Mouse (Mus musculus): Measurements from ENCODE around the gene Rbm33. TPM values are rescaled to one million over a fixed set of nuclear protein-coding genes. Genes with fewer than 3 reads are reported as not detected.

Gene Rbm33
- polyA plus RNA-seq, 1 experiment from 2014 or later, result 16.0 TPM

GRCm38 (mm10) chr5:28455721-28456120, 138.8 kb downstream of the Rbm33 start:
- peaks cover 32% of the 10 kb centered on the region for H3K4me1 ChIP-seq (replicated peaks)
- no peak for ATAC-seq (ENCODE audit: insufficient number of reproducible peaks, insufficient read depth, low FRiP score, low TSS enrichment, low read depth)
- no peak overlapping the region for H3K27ac ChIP-seq
- 79% methylated on average over 5 of the region's 5 CpGs for WGBS
- no peak overlapping the region for H3K4me2 ChIP-seq
- H3K36me3 ChIP-seq, result no peaks in the 10 kb centered on the region
- H3K4me3 ChIP-seq (replicated peaks), result no peak overlapping the region
- no peaks in the 10 kb centered on the region for H3K9me3 ChIP-seq
- no peak overlapping the region for H3K9ac ChIP-seq (replicated peaks)
- peaks cover 75% of the 10 kb centered on the region for H3K27me3 ChIP-seq

GRCm38 (mm10) chr5:28456366-28456765, 139.4 kb downstream of the Rbm33 start:
- Histone ChIP-seq H3K4me1 (replicated peaks) (peaks cover 36% of the 10 kb centered on the region), H3K4me3 (replicated peaks) (no peak overlapping the region), H3K4me2 (no peak overlapping the region), H3K27ac (no peak overlapping the region), H3K9ac (replicated peaks) (no peak overlapping the region), H3K9me3 (no peaks in the 10 kb centered on the region), H3K27me3 (peaks cover 81% of the 10 kb centered on the region), H3K36me3 (no peaks in the 10 kb centered on the region)
- 59% methylated on average over 1 of the region's 1 CpGs for WGBS
- no peak for ATAC-seq (ENCODE audit: insufficient number of reproducible peaks, insufficient read depth, low FRiP score, low TSS enrichment, low read depth)

GRCm38 (mm10) chr5:28457921-28458641, 141.2 kb downstream of the Rbm33 start:
- no peak for ATAC-seq (ENCODE audit: insufficient number of reproducible peaks, insufficient read depth, low FRiP score, low TSS enrichment, low read depth)
- Histone ChIP-seq H3K27ac (no peak overlapping the region), H3K4me2 (peak overlapping the region; percentile 70), H3K9ac (replicated peaks) (no peak overlapping the region), H3K36me3 (no peaks in the 10 kb centered on the region), H3K27me3 (peaks cover 86% of the 10 kb centered on the region), H3K4me3 (replicated peaks) (peak overlapping the region; percentile 45), H3K4me1 (replicated peaks) (peaks cover 42% of the 10 kb centered on the region), H3K9me3 (no peaks in the 10 kb centered on the region)
- whole genome bisulfite sequencing, result under 1% methylated on average over 92 of the region's 95 CpGs

- ATAC-seq (ENCODE audit: insufficient number of reproducible peaks, insufficient read depth, low FRiP score, low TSS enrichment, low read depth), result no peak
- H3K4me1 ChIP-seq (replicated peaks), result peaks cover 45% of the 10 kb centered on the region
- WGBS, result under 1% methylated on average over 27 of the region's 27 CpGs
- H3K9ac ChIP-seq (replicated peaks), result no peak overlapping the region
- H3K4me3 ChIP-seq (replicated peaks), result peak overlapping the region; percentile 45
- no peaks in the 10 kb centered on the region for H3K9me3 ChIP-seq
- H3K4me2 ChIP-seq, result peak overlapping the region; percentile 70
- peaks cover 90% of the 10 kb centered on the region for H3K27me3 ChIP-seq
- no peaks in the 10 kb centered on the region for H3K36me3 ChIP-seq
- H3K27ac ChIP-seq, result no peak overlapping the region
Observed at GRCm38 (mm10) chr5:28458821-28459240, 141.9 kb downstream of the Rbm33 start.

GRCm38 (mm10) chr5:28459456-28460225, 142.7 kb downstream of the Rbm33 start:
- H3K4me1 ChIP-seq (replicated peaks), result peaks cover 53% of the 10 kb centered on the region
- H3K4me3 ChIP-seq (replicated peaks), result peak overlapping the region; percentile 9
- 1% methylated on average over 41 of the region's 41 CpGs for WGBS
- no peak overlapping the region for H3K27ac ChIP-seq
- no peaks in the 10 kb centered on the region for H3K9me3 ChIP-seq
- ATAC-seq (ENCODE audit: insufficient number of reproducible peaks, insufficient read depth, low FRiP score, low TSS enrichment, low read depth), result no peak
- no peaks in the 10 kb centered on the region for H3K36me3 ChIP-seq
- peaks cover 92% of the 10 kb centered on the region for H3K27me3 ChIP-seq
- H3K4me2 ChIP-seq, result peak overlapping the region; percentile 70; the same call in 1 of the 2 replicates
- no peak overlapping the region for H3K9ac ChIP-seq (replicated peaks)

- H3K4me1 ChIP-seq (replicated peaks), result peaks cover 63% of the 10 kb centered on the region
- no peaks in the 10 kb centered on the region for H3K9me3 ChIP-seq
- H3K9ac ChIP-seq (replicated peaks), result no peak overlapping the region
- peak overlapping the region; percentile 70; the same call in 1 of the 2 replicates for H3K4me2 ChIP-seq
- no peak for ATAC-seq (ENCODE audit: insufficient number of reproducible peaks, insufficient read depth, low FRiP score, low TSS enrichment, low read depth)
- H3K4me3 ChIP-seq (replicated peaks), result peak overlapping the region; percentile 9; the same call in 1 of the 2 replicates
- peaks cover 97% of the 10 kb centered on the region for H3K27me3 ChIP-seq
- H3K27ac ChIP-seq, result no peak overlapping the region
- 0% methylated on average over 17 of the region's 17 CpGs for WGBS
- H3K36me3 ChIP-seq, result no peaks in the 10 kb centered on the region
Observed at GRCm38 (mm10) chr5:28460556-28461350, 143.8 kb downstream of the Rbm33 start.

- ATAC-seq (ENCODE audit: insufficient number of reproducible peaks, insufficient read depth, low FRiP score, low TSS enrichment, low read depth), result no peak
- Histone ChIP-seq H3K36me3 (no peaks in the 10 kb centered on the region), H3K9me3 (no peaks in the 10 kb centered on the region), H3K4me1 (replicated peaks) (peaks cover 67% of the 10 kb centered on the region), H3K27ac (no peak overlapping the region), H3K4me2 (no peak overlapping the region), H3K4me3 (replicated peaks) (no peak overlapping the region), H3K27me3 (peaks cover 97% of the 10 kb centered on the region), H3K9ac (replicated peaks) (no peak overlapping the region)
- 10% methylated on average over 11 of the region's 11 CpGs for WGBS
Observed at GRCm38 (mm10) chr5:28461376-28461775, 144.5 kb downstream of the Rbm33 start.

GRCm38 (mm10) chr5:28462741-28463590, 146.0 kb downstream of the Rbm33 start:
- Histone ChIP-seq H3K27me3 (peaks cover 100% of the 10 kb centered on the region), H3K27ac (no peak overlapping the region), H3K4me3 (replicated peaks) (no peak overlapping the region), H3K36me3 (no peaks in the 10 kb centered on the region), H3K4me2 (peak overlapping the region; percentile 23; the same call in 1 of the 2 replicates), H3K9me3 (no peaks in the 10 kb centered on the region), H3K4me1 (replicated peaks) (peaks cover 68% of the 10 kb centered on the region), H3K9ac (replicated peaks) (no peak overlapping the region)
- 2% methylated on average over 33 of the region's 33 CpGs for WGBS
- ATAC-seq (ENCODE audit: insufficient number of reproducible peaks, insufficient read depth, low FRiP score, low TSS enrichment, low read depth), result no peak

GRCm38 (mm10) chr5:28463656-28464055, 146.7 kb downstream of the Rbm33 start:
- Histone ChIP-seq H3K9ac (replicated peaks) (no peak overlapping the region), H3K4me3 (replicated peaks) (peak overlapping the region; percentile 54; the same call in 1 of the 2 replicates), H3K27me3 (peaks cover 100% of the 10 kb centered on the region), H3K36me3 (no peaks in the 10 kb centered on the region), H3K9me3 (no peaks in the 10 kb centered on the region), H3K4me1 (replicated peaks) (peaks cover 61% of the 10 kb centered on the region), H3K4me2 (peak overlapping the region; percentile 93; the same call in 1 of the 2 replicates), H3K27ac (no peak overlapping the region)
- ATAC-seq (ENCODE audit: insufficient number of reproducible peaks, insufficient read depth, low FRiP score, low TSS enrichment, low read depth), result no peak
- 2% methylated on average over 10 of the region's 10 CpGs for WGBS

- no peaks in the 10 kb centered on the region for H3K9me3 ChIP-seq
- ATAC-seq (ENCODE audit: insufficient number of reproducible peaks, insufficient read depth, low FRiP score, low TSS enrichment, low read depth), result no peak
- H3K27ac ChIP-seq, result no peak overlapping the region
- under 1% methylated on average over 76 of the region's 76 CpGs for WGBS
- peak overlapping the region; percentile 93 for H3K4me2 ChIP-seq
- H3K4me1 ChIP-seq (replicated peaks), result peaks cover 52% of the 10 kb centered on the region
- peaks cover 100% of the 10 kb centered on the region for H3K27me3 ChIP-seq
- 0 out of 2 replicates have a peak overlapping the region, but pooled peaks have one; percentile 48 for H3K9ac ChIP-seq (replicated peaks)
- no peaks in the 10 kb centered on the region for H3K36me3 ChIP-seq
- H3K4me3 ChIP-seq (replicated peaks), result peak overlapping the region; percentile 54
Observed at GRCm38 (mm10) chr5:28464361-28465098, 147.6 kb downstream of the Rbm33 start.
